Mouse (Mus musculus): ENCODE measurements around the gene Chp2. TPM values are rescaled to one million over a fixed set of nuclear protein-coding genes. Genes with fewer than 3 reads are reported as not detected.

Gene Chp2
- polyA plus RNA-seq (2015; fragmentation: Nextera tagmentation; extraction: Ambion mirVana) = 1.3 and 1.6 TPM in 2 replicates

DNA sequence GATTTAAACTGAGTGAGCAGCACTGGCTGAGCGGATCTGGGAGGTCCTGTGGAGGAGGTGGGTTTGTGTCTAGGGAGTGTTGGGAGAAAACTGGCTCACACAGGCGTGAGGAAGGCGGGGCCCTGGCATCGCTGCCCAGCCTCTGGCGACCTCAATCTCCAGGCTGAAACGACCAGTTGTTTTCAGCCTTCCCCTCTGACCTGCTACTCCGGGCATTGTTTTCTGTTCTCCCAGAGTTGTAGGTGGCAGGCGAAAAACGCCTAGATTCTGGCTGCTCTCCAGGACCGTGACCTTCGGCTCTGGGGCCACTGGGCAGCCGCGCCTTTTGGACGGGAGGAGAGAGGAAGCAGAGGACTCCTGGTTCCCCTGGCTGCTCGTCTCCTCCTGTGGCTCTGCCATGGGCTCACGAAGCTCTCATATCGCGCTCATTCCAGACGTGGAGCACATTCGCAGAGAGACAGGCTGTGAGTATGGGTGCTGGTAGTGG is at the start of gene Chp2:
Gene Chp2 (plus strand): TSS at position 182 of the 487 bp plus-strand sequence.
- Histone ChIP-seq H3K27me3 (replicated peaks) (no peaks in the 10 kb centered on the region), H3K36me3 (replicated peaks) (no peaks in the 10 kb centered on the region), H3K4me1 (peaks cover 4% of the 10 kb centered on the region; the same call in 1 of the 2 replicates), H3K27ac (no peak within 1 kb of the TSS), H3K4me2 (peak within 1 kb of the TSS; percentile 39), H3K9ac (peak within 1 kb of the TSS; percentile 15; the same call in 1 of the 2 replicates), H3K4me3 (peak within 1 kb of the TSS; percentile 23), H3K9me3 (no peaks in the 10 kb centered on the region)
- ATAC-seq (replicated peaks) = no peak
- 24% methylated on average over 20 of the region's 20 CpGs for WGBS

DNA sequence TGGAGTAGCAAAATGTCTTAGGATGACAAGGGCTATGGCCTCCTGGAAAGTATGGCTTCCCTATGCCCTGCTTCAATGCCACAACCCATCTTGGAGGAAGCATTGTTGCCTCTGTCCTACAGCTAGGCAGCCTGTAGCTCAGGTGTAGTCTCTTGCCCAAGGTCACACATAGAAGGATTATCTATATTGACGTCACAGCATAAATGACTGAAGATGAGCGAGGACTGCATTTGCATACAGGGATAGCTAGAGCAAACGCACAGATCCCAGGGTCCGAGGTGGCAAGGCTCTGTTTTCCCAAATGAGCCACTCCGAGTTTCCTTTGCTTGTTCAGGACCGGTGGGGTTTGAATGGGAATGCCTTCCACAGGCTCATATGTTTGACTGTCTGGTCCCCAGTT is 48.6 kb upstream of the Chp2 start:
- H3K4me3 ChIP-seq = no peak overlapping the region
- no peak overlapping the region for H3K4me2 ChIP-seq
- H3K4me1 ChIP-seq = no peaks in the 10 kb centered on the region
- no peak overlapping the region for H3K27ac ChIP-seq
- 82% methylated on average over 6 of the region's 6 CpGs for WGBS
- no peak overlapping the region for H3K9ac ChIP-seq
- no peaks in the 10 kb centered on the region for H3K27me3 ChIP-seq (replicated peaks)
- no peak for ATAC-seq (replicated peaks)
- H3K9me3 ChIP-seq = no peaks in the 10 kb centered on the region
- no peaks in the 10 kb centered on the region for H3K36me3 ChIP-seq (replicated peaks)

DNA sequence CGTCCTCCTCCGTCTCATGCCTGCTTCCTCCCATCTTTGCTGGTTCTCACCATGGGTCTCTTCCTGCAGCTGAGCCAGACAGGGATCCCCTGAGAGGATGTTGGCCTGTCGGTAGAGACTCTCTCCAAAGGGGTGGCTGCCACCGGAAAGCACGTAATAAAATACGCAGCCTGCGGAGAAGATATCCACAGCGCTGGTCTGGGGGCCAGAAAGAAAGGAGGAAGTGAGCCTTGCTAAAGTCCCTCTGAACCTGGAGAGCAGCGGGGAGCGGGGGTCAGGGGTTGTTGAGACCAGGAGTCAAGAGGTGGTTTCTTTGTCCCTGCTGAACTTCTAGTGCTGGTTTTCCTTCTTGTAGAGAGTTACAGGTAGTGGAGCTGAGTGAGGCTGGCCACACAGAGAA is 47.7 kb upstream of the Chp2 start:
- H3K4me1 ChIP-seq = no peaks in the 10 kb centered on the region
- H3K27me3 ChIP-seq (replicated peaks) = no peaks in the 10 kb centered on the region
- no peak overlapping the region for H3K27ac ChIP-seq
- no peaks in the 10 kb centered on the region for H3K9me3 ChIP-seq
- no peak overlapping the region for H3K4me3 ChIP-seq
- no peak overlapping the region for H3K9ac ChIP-seq
- ATAC-seq (replicated peaks) = no peak
- WGBS = 79% methylated on average over 10 of the region's 10 CpGs
- no peak overlapping the region for H3K4me2 ChIP-seq
- H3K36me3 ChIP-seq (replicated peaks) = no peaks in the 10 kb centered on the region

DNA sequence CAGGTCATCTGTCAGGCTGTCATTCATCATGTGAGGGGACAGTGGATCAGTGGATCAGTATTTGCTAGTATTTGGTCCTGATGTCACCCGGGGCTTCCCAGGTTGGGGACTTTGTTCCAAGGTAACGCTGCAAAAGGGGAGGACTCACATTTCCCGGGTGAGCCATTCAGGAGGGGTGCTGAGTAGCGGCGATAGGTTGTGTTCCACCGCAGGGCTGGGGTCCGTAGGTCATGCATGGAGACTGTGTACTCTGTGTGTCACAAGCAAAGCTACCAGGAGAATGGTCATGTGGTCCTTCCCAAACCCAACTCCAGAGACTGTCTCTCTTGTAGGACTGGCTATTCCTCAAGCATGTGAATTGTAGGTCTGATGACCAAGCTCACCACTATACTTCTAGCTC is 38.6 kb upstream of the Chp2 start:
- no peak for ATAC-seq (replicated peaks)
- 93% methylated on average over 7 of the region's 7 CpGs for WGBS

DNA sequence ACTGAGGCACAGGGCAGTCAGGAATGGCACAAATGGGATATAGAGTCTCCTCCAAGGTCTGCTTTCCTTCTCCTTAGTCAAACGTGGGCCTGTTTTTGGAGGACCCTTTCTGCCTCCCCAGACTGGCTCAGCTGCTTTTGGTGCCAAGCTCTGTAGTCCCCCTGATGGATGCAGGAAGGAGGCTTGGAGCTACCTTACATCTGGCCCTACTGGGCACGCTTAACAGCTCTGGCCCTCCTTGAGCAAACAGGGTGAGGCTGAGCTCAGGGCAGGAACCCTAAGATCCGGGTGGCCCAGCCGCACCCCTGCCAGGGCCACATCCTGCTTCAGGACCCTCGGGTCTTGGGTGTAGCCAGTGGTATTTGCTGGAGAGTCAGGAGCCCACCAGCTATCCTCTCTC is 34.7 kb upstream of the Chp2 start:
- WGBS = 79% methylated on average over 5 of the region's 5 CpGs
- no peaks in the 10 kb centered on the region for H3K27me3 ChIP-seq (replicated peaks)

More for the DNA sequence above, 38.6 kb upstream of the Chp2 start:
- Histone ChIP-seq H3K4me3 (no peak overlapping the region), H3K4me2 (no peak overlapping the region), H3K9me3 (no peaks in the 10 kb centered on the region), H3K27me3 (replicated peaks) (no peaks in the 10 kb centered on the region), H3K4me1 (no peaks in the 10 kb centered on the region), H3K9ac (no peak overlapping the region), H3K27ac (no peak overlapping the region), H3K36me3 (replicated peaks) (no peaks in the 10 kb centered on the region)

DNA sequence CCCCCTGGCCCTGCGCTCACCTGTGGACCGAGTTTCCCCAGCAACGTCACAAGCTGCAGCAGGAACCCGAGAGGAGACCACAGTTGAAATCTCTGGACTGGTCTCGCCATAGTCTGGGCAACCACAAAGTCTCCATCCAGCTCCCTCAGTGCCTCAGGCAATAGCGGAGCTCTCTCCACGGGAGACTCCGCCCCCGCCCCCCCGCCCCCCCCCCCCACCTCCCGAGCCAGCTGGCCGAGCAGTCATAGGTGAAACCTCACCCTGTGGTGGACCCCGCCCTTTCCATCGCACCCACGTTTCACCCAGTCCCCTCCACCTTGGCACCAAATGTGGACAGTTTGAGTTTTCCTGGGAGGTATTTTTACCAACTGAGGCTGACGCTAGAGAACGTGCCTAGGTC is 33.3 kb upstream of the Chp2 start, which contains the start of gene Ern2:
Gene Ern2 (minus strand): TSS at position 165 of the 400 bp plus-strand sequence.
- no peaks in the 10 kb centered on the region for H3K27me3 ChIP-seq (replicated peaks)
- peak within 1 kb of the TSS; percentile 34 for H3K4me2 ChIP-seq
- no peak within 1 kb of the TSS for H3K27ac ChIP-seq
- H3K4me1 ChIP-seq = no peaks in the 10 kb centered on the region
- no peak for ATAC-seq (replicated peaks)
- no peaks in the 10 kb centered on the region for H3K9me3 ChIP-seq
- WGBS = 33% methylated on average over 17 of the region's 17 CpGs
- no peak within 1 kb of the TSS for H3K9ac ChIP-seq
- H3K36me3 ChIP-seq (replicated peaks) = no peaks in the 10 kb centered on the region
- H3K4me3 ChIP-seq = peak within 1 kb of the TSS; percentile 14

More for the DNA sequence above, 34.7 kb upstream of the Chp2 start:
- H3K9me3 ChIP-seq = no peaks in the 10 kb centered on the region
- no peak overlapping the region for H3K4me3 ChIP-seq
- H3K9ac ChIP-seq = no peak overlapping the region
- H3K4me2 ChIP-seq = no peak overlapping the region
- no peak overlapping the region for H3K27ac ChIP-seq
- ATAC-seq (replicated peaks) = no peak
- no peaks in the 10 kb centered on the region for H3K4me1 ChIP-seq
- no peaks in the 10 kb centered on the region for H3K36me3 ChIP-seq (replicated peaks)

DNA sequence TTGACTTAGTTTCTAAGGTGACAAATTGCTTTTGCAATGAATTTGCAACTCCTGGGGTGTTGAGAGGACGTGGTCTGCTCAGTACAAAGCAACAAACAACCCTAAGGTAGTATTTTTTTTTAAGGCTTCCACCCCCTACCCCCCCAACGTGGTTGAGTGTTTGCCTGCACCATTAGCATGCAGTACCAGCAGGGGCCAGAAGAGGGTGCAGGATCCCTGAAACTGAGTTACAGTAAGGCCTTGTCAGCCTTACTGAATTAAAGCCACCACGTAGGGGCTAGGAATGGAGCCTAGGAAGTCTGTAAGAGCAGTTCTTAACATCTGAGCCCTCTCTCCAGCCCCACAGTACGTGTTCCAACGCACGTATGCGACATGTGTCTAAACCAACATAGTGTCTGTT is 29.8 kb upstream of the Chp2 start:
- no peak overlapping the region for H3K27ac ChIP-seq
- H3K4me2 ChIP-seq = no peak overlapping the region
- no peaks in the 10 kb centered on the region for H3K27me3 ChIP-seq (replicated peaks)
- no peaks in the 10 kb centered on the region for H3K36me3 ChIP-seq (replicated peaks)
- no peak overlapping the region for H3K9ac ChIP-seq
- H3K4me1 ChIP-seq = no peaks in the 10 kb centered on the region
- no peak for ATAC-seq (replicated peaks)
- no peak overlapping the region for H3K4me3 ChIP-seq
- WGBS = 37% methylated on average over 7 of the region's 7 CpGs
- H3K9me3 ChIP-seq = no peaks in the 10 kb centered on the region

DNA sequence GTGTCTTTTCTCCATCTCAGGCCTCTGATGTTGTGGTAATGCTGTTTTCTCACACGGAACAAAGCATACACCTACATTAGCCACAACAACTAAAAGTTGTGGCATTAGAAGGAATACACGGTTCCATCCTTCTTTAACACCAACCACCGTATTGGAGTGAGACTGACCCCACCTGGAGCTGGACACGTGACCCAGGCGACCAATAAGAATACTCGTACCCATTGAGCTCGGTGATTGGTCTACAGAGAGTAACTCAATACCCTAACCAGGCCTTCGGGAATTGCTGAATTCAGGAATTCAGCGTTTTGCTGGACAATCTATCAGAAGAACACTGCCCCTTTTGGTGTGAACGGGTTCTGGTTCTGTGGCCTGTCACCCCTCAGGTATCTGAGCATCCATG is 28.2 kb upstream of the Chp2 start:
- no peaks in the 10 kb centered on the region for H3K9me3 ChIP-seq
- H3K9ac ChIP-seq = no peak overlapping the region
- no peak overlapping the region for H3K4me2 ChIP-seq
- H3K27me3 ChIP-seq (replicated peaks) = no peaks in the 10 kb centered on the region
- 69% methylated on average over 10 of the region's 10 CpGs for WGBS
- H3K36me3 ChIP-seq (replicated peaks) = no peaks in the 10 kb centered on the region
- H3K4me3 ChIP-seq = no peak overlapping the region
- no peak overlapping the region for H3K27ac ChIP-seq
- no peaks in the 10 kb centered on the region for H3K4me1 ChIP-seq
- ATAC-seq (replicated peaks) = no peak

DNA sequence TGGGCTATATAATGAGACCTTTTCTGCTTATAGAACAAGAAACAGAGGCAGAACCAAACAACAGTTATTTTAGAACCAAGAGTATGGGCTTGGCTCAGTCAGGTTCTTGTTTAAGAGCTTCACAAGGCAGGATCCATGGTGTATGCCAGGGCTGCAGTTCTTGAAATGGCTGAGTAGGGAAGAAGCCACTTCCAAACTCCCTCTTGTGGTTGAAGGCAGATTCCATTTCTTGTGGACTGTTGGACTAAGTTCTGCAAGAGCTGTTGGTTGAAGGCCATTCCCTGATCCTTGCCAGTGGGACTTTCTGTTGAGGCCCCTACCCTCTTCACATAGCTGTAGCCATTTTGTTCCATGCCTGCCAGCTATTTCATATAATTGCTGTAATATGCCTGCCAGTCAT is 25.4 kb upstream of the Chp2 start:
- no peaks in the 10 kb centered on the region for H3K36me3 ChIP-seq (replicated peaks)
- H3K9ac ChIP-seq = no peak overlapping the region
- ATAC-seq (replicated peaks) = no peak
- H3K4me1 ChIP-seq = no peaks in the 10 kb centered on the region
- H3K27ac ChIP-seq = no peak overlapping the region
- no peaks in the 10 kb centered on the region for H3K27me3 ChIP-seq (replicated peaks)
- no peak overlapping the region for H3K4me3 ChIP-seq
- no peaks in the 10 kb centered on the region for H3K9me3 ChIP-seq
- no peak overlapping the region for H3K4me2 ChIP-seq

DNA sequence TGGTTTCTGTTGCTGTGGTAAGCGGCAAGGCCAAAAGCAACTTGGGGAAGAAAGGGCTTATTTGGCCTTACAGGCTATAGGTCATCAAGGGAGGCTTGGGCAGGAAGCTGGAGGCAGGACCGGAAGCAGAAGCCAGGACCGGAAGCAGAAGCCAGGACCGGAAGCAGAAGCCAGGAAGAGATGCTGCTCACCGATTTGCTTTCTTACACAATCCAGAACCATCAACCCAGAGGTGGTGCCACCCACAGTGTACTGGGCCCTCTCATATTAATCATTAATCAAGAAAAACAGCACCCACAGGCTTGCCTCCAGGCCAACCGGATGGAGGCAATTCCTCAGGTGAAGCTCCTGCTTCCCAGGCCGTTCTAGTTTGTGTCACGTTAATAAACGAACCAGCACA is 22.5 kb upstream of the Chp2 start:
- 86% methylated on average over 9 of the region's 9 CpGs for WGBS
- no peak for ATAC-seq (replicated peaks)

DNA sequence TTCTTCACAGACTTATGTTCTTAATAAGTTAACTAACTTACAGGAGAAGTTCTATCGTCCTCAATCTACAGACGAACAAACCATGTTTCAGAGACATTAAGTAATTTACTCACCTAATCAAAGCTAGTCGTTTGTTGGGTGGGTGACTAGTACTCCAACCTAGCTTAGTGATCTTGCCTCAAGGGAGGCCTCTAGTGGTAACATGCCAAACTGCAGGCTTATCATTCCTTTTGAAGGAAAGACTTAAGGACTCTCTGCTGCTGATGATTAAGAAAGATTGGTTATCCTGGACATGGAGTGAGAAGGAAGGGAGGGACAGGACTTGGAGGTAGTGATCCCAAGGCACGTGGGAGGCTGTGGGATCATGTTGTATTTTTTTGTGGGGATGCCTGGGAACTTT is 22.0 kb upstream of the Chp2 start:
- no peak for ATAC-seq (replicated peaks)
- Histone ChIP-seq H3K27me3 (replicated peaks) (no peaks in the 10 kb centered on the region), H3K4me1 (no peaks in the 10 kb centered on the region), H3K4me3 (no peak overlapping the region), H3K27ac (no peak overlapping the region), H3K9me3 (no peaks in the 10 kb centered on the region), H3K36me3 (replicated peaks) (no peaks in the 10 kb centered on the region), H3K9ac (no peak overlapping the region), H3K4me2 (no peak overlapping the region)
- 38% methylated on average over 4 of the region's 4 CpGs for WGBS

More for the DNA sequence above, 22.5 kb upstream of the Chp2 start:
- Histone ChIP-seq H3K4me1 (no peaks in the 10 kb centered on the region), H3K9ac (no peak overlapping the region), H3K27me3 (replicated peaks) (no peaks in the 10 kb centered on the region), H3K27ac (no peak overlapping the region), H3K4me2 (no peak overlapping the region), H3K9me3 (no peaks in the 10 kb centered on the region), H3K36me3 (replicated peaks) (no peaks in the 10 kb centered on the region), H3K4me3 (no peak overlapping the region)

DNA sequence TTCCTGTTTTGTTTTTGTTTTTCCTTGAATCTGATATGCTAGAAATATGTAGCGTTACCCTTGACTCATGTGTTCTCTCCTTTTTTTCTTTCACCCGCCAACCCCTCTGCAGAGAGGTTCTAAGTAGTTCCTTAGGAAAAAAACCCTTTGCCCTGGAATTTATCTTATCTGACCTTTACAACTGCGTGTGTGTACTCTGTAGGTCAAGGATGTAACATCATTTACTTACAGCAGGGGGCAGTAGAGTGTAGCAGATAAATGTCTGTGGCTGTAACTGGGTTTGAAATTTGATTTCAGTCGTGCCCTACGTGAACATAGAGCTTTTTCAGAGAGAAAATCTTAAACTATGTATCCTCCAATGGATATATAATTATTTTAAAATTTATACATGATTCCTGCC is 20.0 kb upstream of the Chp2 start:
- ATAC-seq (replicated peaks) = no peak
- no peak overlapping the region for H3K27ac ChIP-seq
- no peaks in the 10 kb centered on the region for H3K36me3 ChIP-seq (replicated peaks)
- H3K4me3 ChIP-seq = no peak overlapping the region
- no peak overlapping the region for H3K4me2 ChIP-seq
- no peaks in the 10 kb centered on the region for H3K27me3 ChIP-seq (replicated peaks)
- no peaks in the 10 kb centered on the region for H3K9me3 ChIP-seq
- no peaks in the 10 kb centered on the region for H3K4me1 ChIP-seq
- H3K9ac ChIP-seq = no peak overlapping the region
- 28% methylated on average over 5 of the region's 5 CpGs for WGBS

DNA sequence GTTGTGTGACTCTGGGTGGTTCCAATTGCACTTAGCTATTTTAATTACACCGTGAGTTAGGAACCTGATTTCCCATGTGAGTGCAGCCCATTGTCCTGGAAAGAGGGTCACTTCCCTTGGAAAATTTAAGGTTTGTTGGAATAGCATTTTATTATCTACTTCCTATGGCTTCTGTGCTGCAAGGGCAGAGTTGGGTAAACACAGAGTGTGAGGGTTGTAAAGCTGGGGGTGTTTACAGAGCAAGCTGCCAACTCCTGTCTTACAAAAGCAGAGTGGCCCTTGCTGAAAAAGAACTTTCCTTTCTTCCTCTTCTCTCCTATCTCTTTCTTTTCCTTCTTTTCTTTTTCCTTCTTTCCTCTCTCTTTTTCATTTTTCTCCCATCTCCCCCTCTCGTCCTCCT is 15.4 kb upstream of the Chp2 start:
- 65% methylated on average over 2 of the region's 2 CpGs for WGBS
- no peaks in the 10 kb centered on the region for H3K27me3 ChIP-seq (replicated peaks)
- H3K4me2 ChIP-seq = no peak overlapping the region

More for the DNA sequence above, 15.4 kb upstream of the Chp2 start:
- no peak overlapping the region for H3K9ac ChIP-seq
- H3K4me3 ChIP-seq = no peak overlapping the region
- H3K27ac ChIP-seq = no peak overlapping the region
- no peaks in the 10 kb centered on the region for H3K36me3 ChIP-seq (replicated peaks)
- no peak for ATAC-seq (replicated peaks)
- no peaks in the 10 kb centered on the region for H3K9me3 ChIP-seq
- no peaks in the 10 kb centered on the region for H3K4me1 ChIP-seq
